Mouse (Mus musculus) layer of hippocampus, postnatal 25 days (tissue): ENCODE measurements around the gene Tmem260. TPM values are rescaled to one million over a fixed set of nuclear protein-coding genes. Genes with fewer than 3 reads are reported as not detected.

Source experiments
- DNase-seq, 2 experiments: peaks; one replicate each; pipeline ENCODE4 v3.0.0; 2022; ENCODE audit warnings: mixed read lengths in 2 of 2, low spot score in 1 of 2; ENCODE audit errors: extremely low spot score in 1 of 2
- total RNA-seq, 2 experiments: library from RNA; stranded (reverse); gene quantifications; 2 replicates each; pipeline ENCODE4 v1.2.3; 2021

Tmem260 gene
- total RNA-seq, 2 experiments from 2014 or later = 22.3 to 25.0 TPM

- no peak for DNase-seq
Measured at GRCm38 (mm10) chr14:48545166-48545565, 99.2 kb downstream of the Tmem260 start.

GRCm38 (mm10) chr14:48546009-48546408 lies 100.1 kb downstream of the Tmem260 start:
- DNase-seq = no peak

- no peak for DNase-seq
Measured at GRCm38 (mm10) chr14:48549703-48550102, 103.8 kb downstream of the Tmem260 start.

- DNase-seq = no peak
Measured at GRCm38 (mm10) chr14:48553216-48553615, 107.3 kb downstream of the Tmem260 start.

- DNase-seq = no peak
Measured at GRCm38 (mm10) chr14:48553754-48554153, 107.8 kb downstream of the Tmem260 start.

DNA sequence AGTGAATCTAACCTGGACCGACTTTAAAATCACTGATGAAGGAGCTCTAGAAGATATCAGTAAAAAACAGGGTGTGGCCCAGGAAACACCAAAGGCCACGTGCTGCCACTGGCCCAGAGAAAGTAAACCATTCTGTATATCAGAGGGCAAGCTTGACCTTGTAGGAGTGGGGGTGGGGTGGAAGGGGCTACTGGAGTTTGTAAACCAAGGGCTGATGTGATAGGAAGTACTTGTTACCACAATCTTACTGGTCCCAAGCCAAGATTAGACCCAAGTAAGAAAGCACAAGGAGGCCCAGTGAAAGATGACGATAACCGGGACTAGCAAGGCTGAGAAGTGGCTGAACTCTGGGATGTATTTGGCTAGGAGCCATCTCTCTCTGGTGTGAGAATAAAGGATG lies 113.1 kb downstream of the Tmem260 start:
- no peak for DNase-seq

DNA sequence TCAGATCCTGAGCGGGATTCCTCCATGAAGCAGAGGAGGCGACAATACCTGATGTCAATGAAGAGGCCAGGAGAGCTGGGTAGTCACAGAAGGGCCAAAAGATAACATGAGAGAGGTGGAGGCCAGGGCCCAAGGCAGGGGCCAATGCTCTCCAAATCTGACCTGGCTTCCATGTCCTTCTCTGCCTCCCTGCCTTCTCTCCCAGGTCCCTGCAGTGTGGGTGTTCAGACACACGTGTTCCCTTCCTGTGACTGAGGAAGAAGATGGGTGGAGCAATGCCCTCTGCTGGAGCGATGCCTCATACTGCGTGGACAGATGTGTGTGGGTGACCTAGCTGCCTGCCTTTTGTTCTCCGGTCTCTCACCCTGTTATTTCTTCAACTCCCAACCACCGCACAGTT lies 113.8 kb downstream of the Tmem260 start:
- no peak for DNase-seq

DNA sequence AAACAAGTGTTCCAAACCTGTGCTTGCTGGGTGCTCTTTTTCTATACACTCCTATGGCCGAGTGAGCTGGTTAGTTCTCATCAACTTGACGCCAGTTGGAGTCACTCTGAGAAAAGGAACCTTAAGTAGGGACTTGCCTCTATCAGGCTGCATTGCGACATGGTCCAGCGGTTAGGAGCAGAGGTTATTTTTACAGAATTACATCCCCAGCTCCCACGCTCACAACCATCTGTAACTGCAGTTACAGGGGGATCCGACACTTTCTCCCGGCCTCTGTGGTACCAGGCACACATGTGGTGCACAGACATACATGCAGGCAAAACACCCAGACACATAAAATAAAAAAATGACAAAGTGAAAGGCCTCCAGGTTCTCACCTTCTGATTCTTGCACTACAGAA lies 120.7 kb downstream of the Tmem260 start:
- no peak for DNase-seq

Other genes starting within 250 kb of the Tmem260 start
- gene Otx2, start 227.7 kb downstream of the Tmem260 start, total RNA-seq = 1 to 10 TPM in 1 of 2 experiments, under 1 TPM in 1; 0.52 to 1.4 TPM